Mouse (Mus musculus) mature B cell (primary cell): ENCODE data around the gene Ifrd2.

Experiments used
- in situ Hi-C: fragments of 300-500 bp; cut with MboI; formaldehyde crosslinking; loops from 2 replicates; pipeline ENCODE4 v1.14.3; 2019

Gene Ifrd2

DNA sequence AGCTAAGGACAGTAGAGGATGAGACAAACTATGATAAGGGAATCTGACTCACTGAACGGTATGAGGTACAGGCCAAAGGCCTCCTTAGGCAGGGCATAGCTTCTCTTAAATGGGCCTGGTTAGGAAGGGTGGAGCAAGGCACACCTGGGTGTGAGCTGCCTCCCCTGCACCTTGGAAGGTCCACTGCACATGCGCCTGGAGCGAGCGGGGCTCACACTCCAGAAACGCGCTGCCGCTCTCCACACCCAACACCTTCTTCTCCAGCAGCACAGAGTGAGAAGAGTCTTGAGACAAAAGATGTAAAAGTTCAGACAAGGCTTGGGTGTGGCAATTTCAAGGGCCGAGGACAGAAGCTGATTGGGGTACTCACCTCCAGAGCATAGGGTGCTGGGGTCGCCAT is 12.0 kb downstream of the Ifrd2 start:
- in situ Hi-C loops = no loop called here

DNA sequence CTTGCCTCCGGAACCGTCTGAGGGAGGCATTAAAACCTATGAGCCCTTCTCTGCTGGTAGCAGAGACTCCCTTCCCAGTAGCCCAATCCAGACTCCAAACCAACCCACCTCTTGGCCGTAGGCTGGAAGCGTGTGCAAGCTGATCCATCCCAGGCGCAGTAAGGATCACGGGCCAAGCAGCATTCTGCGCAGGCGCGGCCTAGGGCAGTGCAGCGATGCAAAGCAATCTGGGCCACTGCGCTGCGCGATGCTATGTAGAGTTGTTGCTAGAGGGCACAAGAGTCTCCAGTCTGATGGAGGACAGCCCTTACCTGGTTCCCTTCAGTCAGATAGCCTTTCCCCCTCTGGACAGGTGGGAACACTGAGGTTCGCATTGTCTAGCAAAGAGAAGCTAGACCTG is 12.4 kb downstream of the Ifrd2 start:
- in situ Hi-C loops = no loop called here

DNA sequence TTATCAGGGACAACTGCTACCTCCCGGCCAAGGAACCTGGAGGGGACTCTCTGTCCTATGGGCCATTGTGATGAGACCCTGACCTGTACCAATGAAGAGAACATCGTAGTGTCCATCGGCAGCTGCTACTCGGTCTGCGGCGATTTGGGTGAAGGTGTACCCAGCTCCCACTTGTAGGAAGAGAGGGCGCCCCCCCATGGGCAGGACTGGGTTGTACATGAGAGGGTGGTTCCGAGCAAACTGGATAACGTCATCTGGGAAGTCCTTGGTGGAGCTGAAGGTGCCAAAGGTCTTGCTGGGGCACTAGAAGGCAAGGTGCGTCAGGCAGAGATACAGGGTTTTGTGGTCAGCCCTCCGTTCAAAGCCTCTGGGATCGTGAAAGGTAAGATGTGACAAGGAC is 13.3 kb downstream of the Ifrd2 start:
- in situ Hi-C loops = no loop called here

DNA sequence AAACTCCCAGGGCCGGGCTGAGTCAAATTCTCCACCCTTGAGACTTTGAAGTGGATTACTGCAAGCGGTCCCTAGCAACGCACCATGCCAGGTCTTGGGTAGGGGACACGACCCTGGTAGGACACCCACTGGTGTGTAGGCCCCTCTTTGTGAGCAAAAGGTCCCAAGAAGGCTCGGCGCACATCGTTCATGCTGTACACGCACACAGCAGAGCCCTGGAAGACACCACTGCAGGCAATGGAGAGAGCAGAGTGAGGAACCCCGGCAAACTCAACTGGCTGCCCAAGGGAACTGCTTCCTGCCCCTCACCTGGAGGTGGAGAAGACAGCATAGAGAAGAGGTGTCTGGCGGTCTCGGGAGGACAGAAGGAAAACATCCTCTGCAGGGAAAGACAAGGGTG is 13.8 kb downstream of the Ifrd2 start:
- in situ Hi-C loops = no loop called here

DNA sequence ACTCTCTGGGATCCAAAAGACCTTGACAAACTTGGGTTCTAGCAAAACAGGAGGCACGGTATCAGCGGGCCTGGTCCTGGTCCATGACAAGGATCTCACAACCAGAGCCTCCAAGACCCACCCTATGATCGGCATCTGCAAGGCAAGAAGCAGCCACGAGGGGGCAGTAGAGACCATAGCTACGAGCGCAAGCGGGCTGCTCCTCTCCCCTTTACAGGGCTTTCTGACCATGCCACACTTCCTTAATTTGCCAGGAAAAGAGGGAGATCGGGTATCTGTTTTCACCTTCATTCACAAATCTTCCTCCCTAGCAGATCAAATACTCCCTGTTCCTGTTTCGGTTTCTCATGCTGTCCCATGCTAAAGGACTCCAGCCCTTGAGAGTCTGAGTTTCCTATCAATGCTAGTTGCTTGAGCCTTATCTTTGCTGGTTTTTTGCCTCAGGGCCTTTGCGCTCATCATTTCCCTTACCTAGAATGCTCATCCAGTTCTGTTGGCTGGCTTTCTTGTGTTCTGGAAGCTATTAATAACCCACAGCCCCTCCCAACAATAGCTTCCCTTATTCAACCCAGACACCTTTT is 14.7 kb downstream of the Ifrd2 start:
- in situ Hi-C loops = no loop called here

DNA sequence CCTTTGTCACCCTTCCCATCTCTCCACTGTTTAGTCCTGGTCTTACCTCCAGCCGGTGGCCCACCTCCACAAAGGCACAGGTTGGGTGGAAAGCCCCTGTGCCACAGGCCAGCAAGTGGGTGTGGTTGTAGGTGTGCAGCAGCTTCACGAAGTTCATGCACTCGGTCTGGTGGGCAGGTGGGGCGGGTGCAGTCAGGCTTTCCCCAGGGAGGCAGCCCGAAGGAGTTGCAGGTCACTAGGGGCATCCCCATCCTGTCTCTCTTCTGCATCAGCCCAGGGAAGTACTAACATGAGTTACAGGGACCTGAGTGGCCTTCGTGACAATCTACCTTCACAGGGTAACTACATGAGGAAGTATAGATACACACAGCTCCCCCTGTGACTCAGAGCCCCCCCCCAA is 15.8 kb downstream of the Ifrd2 start:
- in situ Hi-C loops = no loop called here

DNA sequence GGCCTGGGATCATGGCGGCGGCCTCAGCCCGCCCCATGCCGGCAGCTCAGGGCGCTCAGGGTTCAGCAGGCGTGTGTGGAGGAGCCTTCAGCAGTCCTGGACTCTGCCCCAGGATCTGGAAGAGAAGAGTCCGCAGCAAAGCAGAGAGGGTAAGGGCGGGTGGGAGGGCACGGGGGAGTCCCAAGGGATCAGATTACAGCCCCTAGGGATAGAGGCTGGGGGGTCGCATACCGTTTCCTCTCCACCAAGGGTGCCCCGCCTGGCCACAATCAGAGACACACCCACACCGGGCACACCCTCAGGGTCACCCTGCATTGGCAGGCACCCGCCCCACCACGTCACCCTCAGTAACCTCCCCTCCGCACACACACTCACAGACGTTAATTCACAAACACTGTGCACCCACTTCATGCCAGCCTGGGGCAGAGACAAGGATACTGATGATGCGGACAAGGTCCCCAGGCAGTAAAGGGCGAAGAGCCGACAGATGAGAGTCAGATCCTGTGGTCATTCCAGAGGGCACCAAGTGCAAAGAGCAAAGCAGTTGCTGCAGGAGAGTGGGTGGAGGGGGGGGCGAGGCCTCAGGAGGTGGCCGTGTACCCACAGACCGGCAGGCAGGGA is 17.7 kb downstream of the Ifrd2 start:
- in situ Hi-C loops = no loop called here

DNA sequence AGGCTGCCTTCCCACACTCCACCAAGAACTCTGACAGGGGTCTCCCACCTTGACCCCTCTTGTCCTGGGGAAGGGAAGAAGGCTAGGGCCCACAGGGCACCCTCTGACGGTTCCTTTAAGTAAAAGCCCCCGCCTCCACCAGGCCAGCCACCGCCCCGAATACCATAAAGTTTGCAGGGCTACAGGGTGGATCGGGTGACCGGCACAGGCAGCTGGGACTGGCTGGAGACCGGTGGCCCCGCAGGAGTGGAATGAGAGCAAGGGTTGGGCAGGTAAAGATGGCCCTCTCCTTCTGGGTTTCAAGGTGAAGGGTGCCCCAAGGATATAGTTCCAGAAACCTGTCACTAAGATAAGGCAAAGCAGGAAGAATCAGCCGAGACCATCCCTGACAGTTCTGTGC is 19.1 kb downstream of the Ifrd2 start:
- in situ Hi-C loops = no loop called here

DNA sequence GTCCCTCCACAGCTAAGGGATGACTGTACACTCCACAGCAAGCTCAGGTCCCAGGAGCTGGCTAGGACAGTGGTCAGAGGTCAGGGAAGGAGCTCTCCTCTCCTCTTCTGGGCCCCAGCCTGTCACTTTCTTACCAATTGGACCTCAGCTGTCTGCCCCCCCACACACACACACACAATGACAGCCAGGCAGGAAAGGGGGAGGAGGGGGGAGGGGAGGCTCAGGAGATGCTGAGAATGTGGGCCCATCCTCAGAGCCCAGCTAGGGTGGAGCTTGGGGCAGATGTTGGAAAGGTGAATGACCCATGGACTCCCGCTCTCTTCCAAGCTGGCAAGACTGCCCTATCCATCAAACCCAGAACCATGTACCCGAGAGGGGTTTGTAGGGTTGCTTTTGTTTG is 19.6 kb downstream of the Ifrd2 start:
- in situ Hi-C loops = no loop called here

DNA sequence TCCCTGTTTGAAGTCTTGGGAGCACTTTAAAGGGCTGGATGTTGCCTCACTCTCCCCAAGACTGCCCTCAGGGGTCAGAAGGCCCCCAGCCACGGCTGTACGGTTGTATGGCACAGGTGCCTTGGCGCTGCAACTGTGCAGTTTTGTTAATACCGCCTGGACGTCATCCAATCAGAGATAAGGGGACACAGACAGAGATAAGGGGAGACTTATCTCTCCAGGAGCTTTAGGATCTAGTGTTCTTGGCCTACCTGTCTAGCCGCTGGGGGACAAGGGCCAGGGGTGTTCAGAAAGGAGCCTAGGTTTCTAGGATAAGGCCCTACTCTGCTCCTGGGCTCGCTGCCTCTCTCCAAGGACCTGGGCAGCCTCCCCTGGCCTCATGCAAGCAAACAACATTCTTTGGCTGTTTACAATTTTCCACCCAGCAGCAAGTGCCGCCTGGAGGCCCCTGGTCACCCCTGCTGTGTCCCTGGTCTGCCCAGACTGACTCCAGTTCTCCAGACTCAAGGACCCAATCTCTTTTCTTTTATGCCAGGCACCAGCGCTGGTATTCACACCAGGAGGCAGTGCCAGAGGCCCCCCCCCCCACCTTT is 20.3 kb downstream of the Ifrd2 start:
- in situ Hi-C loops = no loop called here

DNA sequence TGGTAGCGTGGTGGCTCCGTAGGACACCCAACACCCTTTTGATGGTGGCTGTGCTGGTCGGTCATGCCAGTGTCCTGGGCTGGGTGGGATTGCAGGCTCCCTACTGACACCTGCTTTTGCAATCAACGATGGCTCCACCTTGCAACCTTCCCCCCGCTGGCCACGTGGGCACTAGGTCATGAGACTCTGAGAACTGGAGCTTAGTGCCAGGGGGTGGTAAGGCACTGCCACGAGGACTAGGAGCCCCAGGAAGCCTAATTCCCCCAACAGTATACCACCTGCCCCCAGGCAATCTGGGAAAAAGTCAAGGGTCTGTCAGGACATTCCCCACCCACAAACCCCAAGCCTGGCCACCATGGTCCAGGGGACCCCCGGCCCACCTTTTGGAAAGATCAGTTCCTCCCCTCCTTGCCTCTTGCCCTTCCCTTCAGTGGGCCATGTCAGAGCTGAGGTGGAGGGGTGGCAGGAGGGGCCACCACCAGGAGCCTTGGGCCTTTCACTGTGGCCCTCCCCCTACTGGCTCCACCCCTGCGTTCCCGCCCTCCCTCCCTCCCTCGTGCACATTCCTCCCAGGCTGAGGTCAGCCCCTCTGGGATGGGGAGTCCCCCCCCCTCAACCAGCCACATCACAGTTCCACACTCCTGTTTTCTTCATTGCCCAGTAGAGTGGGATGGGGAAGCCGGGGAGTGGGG is 21.4 kb downstream of the Ifrd2 start, which contains the start of gene Sema3b:
TSS of gene Sema3b (minus strand) at position 489 of the 692 bp plus-strand sequence.
- in situ Hi-C loops = no loop called here

DNA sequence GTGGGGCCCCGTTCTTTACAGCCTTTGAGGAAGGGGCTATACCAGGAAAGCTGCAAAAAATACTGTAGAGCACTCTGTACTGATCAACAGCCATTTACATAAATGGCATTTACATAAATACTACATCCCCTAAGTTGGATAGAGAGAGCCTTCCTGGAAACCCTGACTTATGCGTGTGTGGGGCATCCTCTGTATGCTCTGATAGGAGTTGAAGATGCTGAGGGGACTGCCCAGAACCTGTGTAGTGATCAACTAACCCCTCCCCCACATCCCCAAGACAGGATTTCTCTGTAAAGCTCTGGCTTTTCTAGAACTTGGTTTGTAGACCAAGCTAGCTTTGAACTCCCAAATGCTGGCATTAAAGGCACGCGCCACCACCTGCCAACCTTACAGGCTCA is 22.0 kb downstream of the Ifrd2 start:
- in situ Hi-C loops = no loop called here

DNA sequence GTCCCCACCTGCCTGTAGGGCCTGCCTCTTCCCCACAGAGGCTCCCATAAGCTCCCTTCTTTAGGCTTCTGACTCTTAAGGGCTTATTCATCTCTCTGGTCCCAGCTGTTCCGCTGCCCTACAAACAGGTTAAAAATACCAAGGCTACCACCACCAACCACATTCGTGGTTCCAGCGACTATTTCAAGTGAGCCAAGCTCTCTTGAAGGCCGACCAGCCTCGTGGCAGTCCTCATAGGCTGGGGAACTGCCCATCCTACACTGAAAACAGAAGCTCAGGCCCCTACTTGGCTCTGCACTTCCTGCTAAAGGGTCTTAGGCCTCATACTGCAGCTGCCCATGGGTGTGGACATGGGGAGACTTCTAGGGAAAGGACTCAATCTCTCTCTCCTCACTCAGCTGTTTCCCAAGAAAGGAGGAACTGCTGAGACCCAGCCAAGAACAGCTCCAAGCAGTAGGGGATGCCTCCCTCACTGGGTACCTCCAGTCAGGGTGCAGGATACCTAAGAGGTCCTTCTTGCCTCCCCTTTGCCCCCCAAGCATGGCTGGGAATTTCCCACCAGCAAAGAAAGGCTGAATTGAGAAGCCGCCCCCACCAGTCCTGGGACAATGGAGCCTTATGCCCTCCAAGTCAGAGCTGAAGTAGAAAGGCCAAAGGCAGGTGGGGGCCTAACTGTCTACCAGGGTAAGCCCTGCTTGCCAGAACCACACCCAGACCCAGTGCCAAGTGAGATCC is 24.2 kb downstream of the Ifrd2 start:
- in situ Hi-C loops = no loop called here

DNA sequence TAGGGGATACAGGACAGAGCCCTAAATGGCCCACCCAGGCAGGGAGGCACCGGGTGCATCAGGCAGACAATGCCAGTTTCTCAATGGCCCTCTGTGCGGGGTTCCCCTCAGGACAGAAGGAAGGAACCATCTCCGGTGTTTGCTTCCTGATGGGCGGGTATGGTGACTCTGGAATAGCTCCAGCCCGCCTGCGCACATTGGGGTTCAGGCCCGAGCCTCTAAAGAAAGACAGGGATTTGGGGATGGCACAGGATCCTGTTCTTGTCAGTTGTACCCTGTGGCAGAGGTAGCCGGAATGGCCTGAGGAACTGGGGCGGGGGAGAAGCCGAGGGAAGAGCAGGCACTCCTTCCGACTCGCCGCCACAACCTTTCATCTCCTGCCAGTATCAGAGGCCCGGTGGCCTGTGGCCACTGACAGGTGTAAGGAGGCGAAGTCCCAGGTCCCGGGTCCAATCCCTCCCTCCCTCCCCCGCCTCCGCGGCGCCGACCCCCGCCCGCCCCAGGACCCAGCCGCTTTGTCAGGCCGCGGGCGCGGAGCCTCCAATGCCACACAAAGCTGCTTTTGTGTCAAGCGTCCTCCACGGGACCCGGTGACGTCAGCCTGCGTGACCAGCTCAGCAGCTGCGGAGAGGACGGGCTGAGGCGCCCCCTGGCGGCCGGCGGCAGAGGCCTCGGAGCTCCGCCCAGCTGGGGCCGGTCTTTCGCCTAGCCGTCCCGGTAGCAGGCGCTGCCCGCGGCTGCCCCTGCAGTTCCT is 24.9 kb downstream of the Ifrd2 start:
- in situ Hi-C loops = no loop called here

DNA sequence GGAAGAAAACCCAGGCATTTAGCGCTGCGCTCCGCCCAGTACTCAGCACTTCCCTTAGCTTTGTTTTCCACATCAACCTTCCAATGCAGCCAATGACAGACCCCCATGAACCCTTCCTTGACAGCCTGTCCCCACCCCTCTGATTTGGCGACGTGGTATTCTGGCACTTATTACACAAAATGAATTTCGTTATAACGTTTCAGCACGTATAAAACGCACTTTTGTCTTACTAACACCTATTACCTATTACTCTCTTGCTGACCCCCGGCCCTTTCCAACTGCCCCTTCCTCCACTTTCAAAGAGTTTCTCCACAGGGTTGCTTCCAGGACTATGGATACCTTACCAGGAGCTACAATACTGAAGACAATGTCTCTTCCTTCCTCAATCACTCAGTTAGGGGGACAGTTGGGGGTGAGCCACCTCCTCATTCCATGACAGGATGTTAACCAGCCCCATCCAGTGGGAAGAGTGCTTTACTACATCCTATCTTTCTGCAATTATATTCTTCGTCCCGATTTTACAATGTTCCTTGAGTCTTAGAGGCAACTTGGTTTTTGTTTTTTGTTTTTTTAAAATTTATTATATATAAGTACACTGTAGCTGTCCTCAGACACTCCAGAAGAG is 25.6 kb downstream of the Ifrd2 start:
- in situ Hi-C loops = no loop called here

DNA sequence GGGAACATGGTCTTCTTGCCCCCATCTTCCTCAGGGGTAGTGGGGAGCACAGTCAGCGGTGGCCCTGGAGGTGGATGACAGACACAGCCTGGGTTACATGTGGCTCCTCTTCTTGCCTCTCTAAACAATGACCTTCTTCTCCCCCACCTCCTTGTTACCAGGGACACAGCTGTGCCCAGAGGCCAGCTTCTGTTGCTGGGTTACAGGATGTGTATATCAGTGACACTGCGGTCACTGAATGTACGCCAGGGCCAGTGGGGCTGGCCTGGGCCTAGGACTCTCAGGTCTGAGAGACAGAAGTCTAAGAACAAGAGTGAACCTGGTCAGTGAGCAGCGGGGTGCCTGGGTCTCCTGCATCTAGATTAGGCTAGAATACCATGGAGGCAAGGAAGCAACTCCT is 27.6 kb downstream of the Ifrd2 start:
- in situ Hi-C loops = no loop called here

DNA sequence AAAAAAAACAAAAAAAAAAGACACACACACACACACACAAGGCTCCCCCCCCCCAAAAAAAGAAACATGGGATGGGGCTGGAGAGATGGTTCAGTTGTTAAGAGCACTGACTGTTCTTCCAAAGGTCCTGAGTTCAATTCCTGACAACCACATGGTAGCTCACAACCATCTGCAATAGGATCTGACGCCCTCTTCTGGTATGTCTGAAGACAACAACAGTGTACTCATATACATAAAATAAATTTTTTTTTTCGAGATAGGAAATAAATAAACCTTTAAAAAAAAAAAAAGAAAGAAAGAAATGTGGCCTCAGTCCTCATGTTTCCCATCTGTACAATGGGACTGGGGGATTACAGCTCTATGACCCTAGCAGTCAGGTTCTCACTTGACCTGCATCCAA is 30.0 kb downstream of the Ifrd2 start:
- in situ Hi-C loops = no loop called here

DNA sequence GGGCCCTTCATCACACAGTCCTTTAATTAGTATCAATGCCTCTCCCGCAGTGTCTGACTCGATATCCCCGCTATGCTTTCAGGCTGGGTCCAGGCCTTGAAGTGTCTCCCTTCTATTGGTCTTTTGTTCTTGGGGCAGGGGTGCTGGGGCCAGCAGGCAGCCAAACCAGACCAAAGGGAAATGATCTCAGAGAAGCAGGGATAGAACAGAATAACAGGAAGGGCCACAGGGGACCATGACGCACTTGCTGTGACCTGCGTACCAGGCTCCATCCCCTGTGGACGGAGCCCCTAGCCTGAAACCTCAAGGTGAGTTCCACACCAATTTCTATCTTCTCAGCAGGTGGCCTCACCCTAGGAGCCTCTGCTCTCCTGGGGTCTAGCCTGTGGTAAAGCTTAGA is 30.7 kb downstream of the Ifrd2 start:
- in situ Hi-C loops = no loop called here

DNA sequence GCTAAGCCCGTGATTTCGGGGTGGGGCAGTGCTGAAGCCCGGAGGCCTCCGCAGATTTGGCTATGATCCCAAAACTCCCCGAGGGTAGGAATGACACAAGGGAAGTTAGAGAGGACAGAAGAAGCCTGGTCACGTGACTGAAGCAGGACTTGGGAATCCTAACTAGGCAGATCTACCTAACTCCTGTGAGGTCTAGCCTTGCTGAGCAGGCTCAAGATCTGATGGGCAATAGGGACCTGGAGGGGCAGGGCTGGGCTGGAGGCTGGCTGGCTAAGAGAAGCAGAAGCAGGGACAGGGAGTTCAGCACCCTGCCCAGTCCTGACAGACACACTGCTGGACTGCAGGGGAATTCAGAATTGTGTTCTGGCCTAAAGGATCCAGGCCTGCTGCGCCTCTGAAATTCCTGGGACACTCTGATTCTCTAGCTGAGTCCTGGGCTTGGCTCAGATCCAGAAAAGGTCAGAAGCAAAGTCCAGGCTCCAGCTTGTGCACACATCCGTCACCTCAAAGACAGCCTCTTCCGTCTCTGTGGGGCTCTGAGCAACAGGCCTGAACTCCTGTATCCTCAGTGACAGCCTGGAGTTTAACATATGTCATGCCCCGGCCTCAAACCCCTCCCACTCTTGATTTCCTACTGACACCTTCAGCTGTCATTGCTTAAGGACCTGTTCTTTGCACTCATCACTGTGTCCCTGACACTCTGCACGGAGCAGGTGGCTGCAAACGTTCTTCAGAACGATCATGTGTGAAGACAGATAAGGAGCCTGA is 31.5 kb downstream of the Ifrd2 start:
- in situ Hi-C loops = no loop called here

DNA sequence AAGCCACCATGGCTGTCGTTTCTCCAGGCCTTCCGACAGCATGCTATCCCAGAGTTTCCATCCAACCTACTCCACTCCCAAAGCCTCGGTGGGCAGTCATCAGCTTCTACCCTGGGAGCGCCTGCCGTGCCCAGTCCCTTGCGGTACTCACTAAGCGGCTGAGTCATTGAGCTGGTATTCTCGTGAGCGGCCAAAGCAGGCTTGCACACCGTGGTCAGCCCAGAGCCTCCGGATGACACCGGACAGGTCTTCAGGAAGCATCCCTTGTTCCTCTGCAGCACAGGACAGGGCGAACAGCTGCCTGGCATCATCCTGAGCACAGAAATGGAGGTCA is 32.1 kb downstream of the Ifrd2 start:
- in situ Hi-C loops = no loop called here

DNA sequence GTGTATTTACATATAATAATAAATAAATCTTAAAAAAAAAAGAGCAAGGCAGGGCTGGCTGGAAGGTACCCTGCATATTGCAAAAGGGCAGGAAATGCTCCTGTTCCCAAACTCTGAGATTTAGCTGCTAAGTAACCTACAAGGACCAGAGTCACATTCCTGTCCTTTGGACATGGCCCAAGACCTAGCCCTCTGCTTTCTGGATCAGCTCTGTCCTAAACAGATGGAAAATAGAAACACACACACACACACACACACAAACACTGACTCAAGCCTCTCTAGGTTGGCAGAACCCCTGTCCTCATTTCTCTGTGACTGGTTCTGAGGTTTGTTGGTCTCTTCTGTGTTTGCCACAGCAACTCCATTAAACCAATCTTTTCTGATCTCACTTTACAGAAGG is 33.5 kb downstream of the Ifrd2 start:
- in situ Hi-C loops = no loop called here
